Mouse (Mus musculus): Measurements from ENCODE around the gene Gpc3.

DNA sequence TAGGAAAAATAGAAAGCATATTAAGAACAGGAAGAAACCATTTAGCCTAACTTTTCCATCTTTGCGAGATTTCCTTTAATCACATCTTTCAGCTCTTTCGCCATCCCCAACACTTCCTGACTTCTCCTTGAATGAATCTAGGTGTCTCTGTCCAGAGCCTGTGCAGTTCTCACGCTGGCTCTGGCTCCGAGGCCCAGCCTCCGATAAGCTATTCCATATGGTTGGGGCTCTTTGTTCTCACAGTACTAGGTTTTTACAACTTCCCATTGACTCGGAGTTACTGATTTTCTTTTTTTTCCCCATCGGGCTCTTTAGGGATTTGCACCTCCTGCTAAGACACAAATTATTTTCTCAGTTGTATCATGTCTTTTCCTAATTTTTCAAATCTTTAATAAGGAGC lies 381.8 kb downstream of the Gpc3 start:
- no peak for TF ChIP-seq ZNF384 (IDR thresholded peaks at IDR 0.05; ENCODE audit: low read depth, low read length)
- TF ChIP-seq CHD2 (IDR thresholded peaks at IDR 0.05; ENCODE audit: low read depth, low read length) = no peak
